Mouse (Mus musculus) testis, adult 2 months (tissue): ENCODE data around the gene Slco2b1. TPM values are rescaled to one million over a fixed set of nuclear protein-coding genes. Genes with fewer than 3 reads are reported as not detected.
"Not testable (repeated sequence)": the region's sequence is repeated elsewhere in the genome, so short reads cannot be mapped to it uniquely, and the experiment has no call there.

ENCODE experiments used
- H3K27ac ChIP-seq: fragments of 200-500 bp; 2 replicates; pipeline ENCODE4 v1.5.1; 2012; ENCODE audit warnings: low read depth, low read length; ENCODE audit not compliant: control insufficient read depth, insufficient read depth
- H3K27me3 ChIP-seq: fragments of 200-500 bp; 2 replicates; pipeline ENCODE4 v1.6.1; 2012; ENCODE audit warnings: mild to moderate bottlenecking, low read length, moderate library complexity; ENCODE audit not compliant: control insufficient read depth, insufficient read depth
- H3K36me3 ChIP-seq: fragments of 200-500 bp; 2 replicates; pipeline ENCODE4 v1.6.1; 2012; ENCODE audit warnings: mild to moderate bottlenecking, low read length; ENCODE audit not compliant: control insufficient read depth, insufficient read depth
- H3K4me1 ChIP-seq: fragments of 200-500 bp; 2 replicates; pipeline ENCODE4 v1.6.1; 2012; ENCODE audit warnings: low read length; ENCODE audit not compliant: control insufficient read depth, insufficient read depth
- H3K4me3 ChIP-seq: fragments of 200-500 bp; 2 replicates; pipeline ENCODE4 v1.5.1; 2012; ENCODE audit warnings: low read depth, mild to moderate bottlenecking, low read length, moderate library complexity, mixed read lengths; ENCODE audit not compliant: control insufficient read depth
- CTCF ChIP-seq: fragments of 200-500 bp; IDR thresholded peaks from 2 replicates; pipeline ENCODE4 v1.5.1; 2012; ENCODE audit warnings: low read depth, mild to moderate bottlenecking, inconsistent platforms, low read length, moderate library complexity; ENCODE audit not compliant: control insufficient read depth, insufficient read depth, insufficient replicate concordance
- POLR2A ChIP-seq: fragments of 200-500 bp; IDR thresholded peaks from 2 replicates; pipeline ENCODE4 v1.6.1; 2012; ENCODE audit warnings: low read depth, mild to moderate bottlenecking, inconsistent platforms, low read length, moderate library complexity; ENCODE audit not compliant: control insufficient read depth
- polyA plus RNA-seq: library from polyadenylated mRNA; depleted of rRNA; stranded (reverse); fragments of >200 nt; gene quantifications from 2 replicates; pipeline ENCODE4 v1.2.3, GENCODE M21; 2012; rRNA removed

Slco2b1 gene
- 2.0 and 2.5 TPM in 2 replicates for polyA plus RNA-seq

DNA sequence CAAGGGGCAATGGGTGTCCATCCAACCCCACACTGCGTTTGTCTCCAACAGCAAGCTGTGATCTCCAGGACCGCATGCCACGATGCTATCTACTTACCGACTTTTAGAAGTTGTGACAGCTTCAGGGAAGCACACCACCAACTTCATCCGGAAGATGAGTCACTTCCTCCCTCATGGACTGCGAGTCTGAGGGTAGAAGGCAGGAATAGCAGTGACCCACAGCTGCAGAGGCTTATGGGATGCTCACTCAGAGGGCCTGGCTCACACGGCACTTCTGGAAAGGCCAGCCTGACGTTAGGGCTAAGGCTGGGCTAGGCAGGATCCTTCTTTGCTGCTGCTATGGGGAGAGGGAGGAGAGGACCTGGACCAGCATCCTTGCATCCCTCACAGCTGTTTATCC lies at the start of gene Slco2b1:
TSS of gene Slco2b1 (minus strand) at position 175 of the 400 bp plus-strand sequence.
- Histone ChIP-seq H3K36me3 (no peaks in the 10 kb centered on the region), H3K4me1 (peaks cover 2% of the 10 kb centered on the region; the same call in 1 of the 2 replicates), H3K27ac (no peak within 1 kb of the TSS), H3K27me3 (no peaks in the 10 kb centered on the region), H3K4me3 (no peak within 1 kb of the TSS)
- TF ChIP-seq POLR2A = no peak

DNA sequence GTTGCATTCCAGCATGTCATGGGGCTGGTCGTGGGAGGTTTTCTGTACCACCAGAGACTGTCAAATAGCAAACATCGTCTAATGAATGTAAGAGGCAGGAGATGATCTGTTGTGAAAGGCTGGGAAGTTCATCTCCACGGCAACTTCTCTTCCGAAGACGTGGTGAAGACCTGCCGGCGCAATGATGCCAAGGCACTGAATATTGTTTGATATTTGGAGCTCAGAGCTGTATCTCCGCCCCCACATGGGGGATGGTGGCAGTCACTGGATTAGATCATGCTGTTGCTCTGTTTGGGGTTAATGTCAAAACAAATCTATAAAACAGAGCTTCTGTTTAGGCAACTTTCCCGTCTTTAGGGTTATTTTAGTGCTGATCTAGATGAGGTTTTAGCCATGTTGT lies 28.1 kb upstream of the Slco2b1 start:
- no peaks in the 10 kb centered on the region for H3K27me3 ChIP-seq
- H3K36me3 ChIP-seq = no peaks in the 10 kb centered on the region
- H3K27ac ChIP-seq = no peak overlapping the region
- TF ChIP-seq POLR2A = no peak
- no peak for TF ChIP-seq CTCF
- no peak overlapping the region for H3K4me3 ChIP-seq
- H3K4me1 ChIP-seq = 0 out of 2 replicates have a peak, but pooled peaks cover 2% of the 10 kb centered on the region

DNA sequence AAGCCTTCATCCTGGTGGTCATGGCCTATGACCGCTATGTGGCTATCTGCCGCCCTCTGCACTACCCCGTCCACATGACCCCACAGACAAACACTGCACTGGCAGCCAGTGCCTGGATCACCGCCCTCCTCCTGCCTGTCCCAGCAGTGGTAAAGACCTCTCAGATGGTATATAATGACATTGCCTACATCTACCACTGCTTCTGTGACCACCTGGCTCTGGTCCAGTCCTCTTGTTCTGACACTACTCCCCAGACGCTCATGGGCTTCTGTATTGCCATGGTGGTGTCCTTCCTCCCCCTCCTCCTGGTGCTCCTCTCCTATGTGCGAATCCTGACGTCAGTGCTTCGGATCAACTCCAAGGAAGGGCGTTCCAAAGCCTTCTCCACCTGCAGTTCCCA lies 24.4 kb upstream of the Slco2b1 start:
- not testable (repeated sequence) for H3K36me3 ChIP-seq, H3K27ac ChIP-seq, H3K4me1 ChIP-seq, H3K4me3 ChIP-seq, H3K27me3 ChIP-seq

DNA sequence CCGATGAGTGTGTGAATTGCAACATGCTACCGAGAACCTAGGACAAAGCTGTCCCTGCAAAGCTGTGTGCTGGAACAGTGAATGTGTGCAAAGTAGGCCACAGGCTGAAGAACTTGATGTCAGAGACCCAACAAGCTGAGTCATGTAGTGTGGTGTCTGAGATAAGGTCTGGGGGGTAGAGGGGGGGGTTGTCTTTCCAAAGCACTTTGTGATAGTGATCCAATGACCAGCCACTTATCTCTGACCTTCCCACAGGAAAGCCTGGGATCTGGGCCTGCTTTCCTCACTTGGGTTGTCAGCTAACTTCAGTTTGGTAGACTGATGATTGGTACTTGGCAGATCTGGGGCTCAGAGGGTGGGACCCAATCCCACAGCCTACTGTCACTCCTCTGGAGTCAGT lies 23.5 kb upstream of the Slco2b1 start:
- Histone ChIP-seq H3K36me3 (no peaks in the 10 kb centered on the region), H3K4me1 (0 out of 2 replicates have a peak, but pooled peaks cover 2% of the 10 kb centered on the region), H3K27ac (no peak overlapping the region), H3K4me3 (no peak overlapping the region), H3K27me3 (no peaks in the 10 kb centered on the region)
- no peak for TF ChIP-seq POLR2A
- no peak for TF ChIP-seq CTCF

DNA sequence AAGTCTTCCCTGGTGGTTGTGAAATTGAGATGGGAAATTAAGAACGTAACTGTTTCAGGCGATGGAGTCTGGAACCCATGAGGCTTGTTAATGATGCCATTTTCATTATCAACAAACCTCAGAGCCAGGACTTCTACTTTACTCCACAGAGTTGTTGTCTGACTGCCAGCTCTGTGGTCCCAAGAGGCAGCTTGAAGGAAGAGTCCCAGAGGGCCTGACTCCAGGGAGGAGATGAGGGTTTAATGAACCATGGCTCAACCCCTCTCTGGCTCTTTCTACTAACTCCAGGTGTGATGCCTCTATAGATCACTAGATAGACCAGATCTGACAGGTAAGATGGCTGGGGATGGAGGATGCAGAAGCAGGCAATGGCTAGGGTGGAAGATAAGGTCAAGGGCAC lies 18.8 kb upstream of the Slco2b1 start, which contains the start of gene Olfr520:
TSS of gene Olfr520 (plus strand) at position 301 of the 400 bp plus-strand sequence.
- no peaks in the 10 kb centered on the region for H3K36me3 ChIP-seq
- H3K27me3 ChIP-seq = no peaks in the 10 kb centered on the region
- TF ChIP-seq CTCF (no peak), POLR2A (no peak)
- no peaks in the 10 kb centered on the region for H3K4me1 ChIP-seq
- H3K4me3 ChIP-seq = no peak within 1 kb of the TSS
- H3K27ac ChIP-seq = no peak within 1 kb of the TSS

DNA sequence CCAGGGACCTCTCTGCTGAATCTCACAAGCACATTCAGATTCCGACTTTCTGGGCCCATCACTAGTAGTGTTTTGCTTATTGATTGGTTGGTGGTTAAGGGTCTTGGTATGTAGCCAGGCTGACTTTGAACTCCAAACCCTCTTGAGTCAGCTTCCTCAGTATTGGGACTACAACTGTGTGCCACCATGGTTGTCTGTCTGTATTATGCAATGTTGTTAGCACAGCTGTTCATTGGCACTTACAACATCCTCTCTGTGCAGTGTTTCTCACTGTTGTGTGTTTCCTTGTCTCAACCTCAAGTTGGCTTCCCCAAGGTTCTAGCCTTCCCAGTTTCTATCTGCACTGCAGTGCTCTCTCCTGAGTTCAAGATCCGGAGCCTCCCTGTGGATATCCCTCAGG lies 5.4 kb upstream of the Slco2b1 start:
- H3K27ac ChIP-seq = no peak overlapping the region
- H3K27me3 ChIP-seq = no peaks in the 10 kb centered on the region
- no peaks in the 10 kb centered on the region for H3K4me1 ChIP-seq
- no peaks in the 10 kb centered on the region for H3K36me3 ChIP-seq
- no peak overlapping the region for H3K4me3 ChIP-seq
- no peak for TF ChIP-seq POLR2A
- no peak for TF ChIP-seq CTCF

DNA sequence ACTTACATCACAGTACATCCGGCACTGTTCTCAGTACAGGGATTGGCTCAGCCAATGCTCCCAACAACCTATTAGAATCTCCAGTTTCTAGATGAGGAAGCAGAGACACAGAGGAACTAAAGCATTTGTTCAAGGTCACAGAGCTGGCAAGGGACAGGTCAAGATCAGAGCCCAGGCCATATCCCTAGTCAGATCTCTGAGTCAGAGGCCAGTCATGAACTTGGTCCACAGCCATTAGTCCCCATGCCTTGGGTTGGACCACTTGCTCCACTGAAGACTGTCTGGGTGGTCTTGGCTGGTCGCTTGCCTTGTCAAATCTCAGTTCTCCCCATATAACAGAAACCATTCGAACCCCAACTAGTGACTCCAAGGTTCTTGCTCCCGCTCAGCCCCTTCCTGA lies 1.3 kb upstream of the Slco2b1 start:
- Histone ChIP-seq H3K4me3 (no peak overlapping the region), H3K27ac (no peak overlapping the region), H3K27me3 (no peaks in the 10 kb centered on the region), H3K4me1 (no peaks in the 10 kb centered on the region; the same call in 1 of the 2 replicates), H3K36me3 (no peaks in the 10 kb centered on the region)
- TF ChIP-seq CTCF = no peak
- no peak for TF ChIP-seq POLR2A

DNA sequence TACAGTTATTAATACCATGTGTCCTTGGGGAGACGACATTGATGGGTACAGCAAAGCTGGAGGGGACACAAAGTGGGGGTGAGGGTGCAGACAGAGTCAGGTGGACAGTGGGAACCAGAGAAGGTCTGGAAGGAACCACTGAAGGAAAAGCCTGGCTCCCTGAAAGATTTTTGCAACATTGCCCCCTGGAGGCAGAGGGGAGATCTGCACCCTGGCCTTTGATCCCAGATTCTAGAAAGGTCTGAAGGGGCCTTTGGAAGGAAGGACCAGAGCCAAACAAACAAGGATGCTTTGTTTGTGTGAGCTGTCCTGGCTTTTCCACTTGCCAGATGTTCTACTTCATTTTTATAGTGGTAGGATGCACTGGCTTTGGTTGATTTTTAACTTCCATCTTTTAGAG lies 664 bp downstream of the Slco2b1 start:
- TF ChIP-seq POLR2A (no peak), CTCF (peak; percentile 83)
- no peak overlapping the region for H3K4me3 ChIP-seq

More for the DNA sequence above, 664 bp downstream of the Slco2b1 start:
- Histone ChIP-seq H3K27ac (no peak overlapping the region), H3K27me3 (no peaks in the 10 kb centered on the region), H3K36me3 (no peaks in the 10 kb centered on the region), H3K4me1 (peaks cover 2% of the 10 kb centered on the region; the same call in 1 of the 2 replicates)
